Mouse (Mus musculus) erythroblast, embryonic 14.5 days (primary cell): ENCODE measurements around the gene Slc5a10.

ENCODE experiments used
- GATA1 ChIP-seq: IDR thresholded peaks from 2 replicates; pipeline ENCODE4 v1.6.1; 2012; ENCODE audit warnings: low read length, inconsistent platforms, mixed read lengths
- TAL1 ChIP-seq: IDR thresholded peaks from 3 replicates; pipeline ENCODE4 v1.6.1; 2012; ENCODE audit warnings: low read length, inconsistent platforms, mixed read lengths

GRCm38 (mm10) chr11:61662189-61662588, 58.4 kb downstream of the Slc5a10 start:
- TF ChIP-seq GATA1 (no peak), TAL1 (no peak)
